Mouse (Mus musculus) stomach, adult 2 months (tissue): ENCODE data around the gene Plek. TPM values are rescaled to one million over a fixed set of nuclear protein-coding genes. Genes with fewer than 3 reads are reported as not detected.

Experiments used
- polyA plus RNA-seq: library from polyadenylated mRNA; depleted of rRNA; stranded (reverse); fragments of >200 nt; gene quantifications from 2 replicates; pipeline ENCODE4 v1.2.3, GENCODE M21; 2012; rRNA removed

The Plek gene
- polyA plus RNA-seq = 0.06 and 0.14 TPM in 2 replicates

DNA sequence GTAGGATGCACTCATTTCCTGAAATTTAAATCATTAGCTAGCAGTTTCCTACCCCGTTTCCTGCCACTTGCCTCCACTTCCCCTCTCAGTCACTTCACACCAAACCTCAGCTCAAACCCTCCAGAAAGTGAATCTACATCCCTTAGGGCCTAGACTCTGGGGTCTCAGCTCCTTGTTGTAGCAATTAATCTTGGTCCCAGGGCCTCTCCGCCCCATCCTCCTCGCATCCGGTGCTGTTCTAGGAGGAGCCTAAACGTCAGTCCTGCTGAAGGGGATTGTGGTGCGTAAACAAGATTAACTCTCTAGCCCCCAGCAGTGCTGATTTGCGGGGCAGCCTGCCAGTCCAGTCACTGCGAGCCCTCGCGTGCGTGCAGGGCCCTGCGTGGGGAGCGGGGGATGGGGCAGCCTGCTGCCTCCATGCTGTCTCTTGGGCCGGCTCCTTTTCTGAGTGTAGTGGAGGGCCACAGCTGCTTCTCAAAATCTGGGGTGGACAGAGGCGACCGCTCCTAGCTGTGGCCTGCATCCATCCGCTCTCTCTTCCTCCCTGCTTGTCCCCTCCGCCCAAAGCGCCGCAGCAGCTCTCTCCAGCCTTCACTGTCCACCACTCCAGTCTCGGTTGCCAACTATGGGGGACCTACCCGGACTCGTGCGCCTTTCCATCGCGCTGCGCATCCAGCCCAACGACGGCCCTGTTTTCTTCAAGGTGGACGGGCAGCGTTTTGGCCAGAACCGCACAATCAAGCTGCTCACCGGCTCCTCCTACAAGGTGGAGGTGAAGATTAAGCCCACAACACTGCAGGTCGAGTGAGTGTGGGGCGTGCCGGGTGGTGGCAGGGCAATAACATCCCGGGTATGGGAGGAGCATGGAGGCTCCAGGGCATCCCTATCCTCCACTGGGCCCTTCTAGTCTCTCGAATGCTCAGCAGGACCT, at the start of gene Plek, which contains the start of gene Cnrip1:
Gene Plek, minus strand, starts transcription at position 837 of the 931 bp plus-strand sequence.
Gene Cnrip1, plus strand, starts transcription at position 42 of the 931 bp plus-strand sequence.

DNA sequence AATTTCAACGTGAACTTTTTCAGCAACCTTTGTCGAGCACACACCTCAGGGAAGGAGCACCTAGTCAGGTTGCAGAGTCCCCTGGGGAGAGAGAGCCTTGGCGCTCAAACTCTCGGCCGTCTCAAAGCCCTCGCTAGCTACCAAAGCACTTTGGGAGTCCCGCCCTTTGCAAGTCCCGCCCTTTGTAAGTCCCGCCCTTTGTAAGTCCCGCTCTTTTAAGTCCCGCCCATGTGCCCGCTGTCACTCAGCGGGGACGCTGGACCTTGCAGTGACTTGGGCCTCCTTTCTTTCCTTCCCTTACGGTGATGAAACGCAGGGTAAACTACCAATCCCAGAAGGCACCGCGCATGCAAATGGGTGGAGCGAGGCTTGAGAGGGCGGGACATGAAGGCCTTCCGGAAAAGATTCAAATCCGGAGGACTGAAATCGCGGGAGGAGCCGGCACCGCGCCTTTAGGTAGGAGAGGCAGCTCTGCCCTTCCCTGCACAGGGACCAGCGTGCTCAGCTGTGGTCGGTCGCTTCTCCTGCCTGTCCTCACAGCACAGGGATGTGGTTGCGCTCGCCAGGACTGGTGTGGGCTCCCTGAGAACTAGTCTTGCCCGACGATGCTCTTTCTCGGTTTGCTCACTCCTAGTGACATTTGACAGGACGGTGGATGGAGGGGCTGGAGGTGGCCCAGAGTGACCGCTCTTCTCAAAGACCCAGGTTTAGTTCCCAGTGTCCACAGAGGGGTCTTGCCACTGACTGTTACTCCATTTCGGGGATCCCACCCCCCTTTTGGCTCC, 101.0 kb downstream of the Plek start, which contains the start of gene Fbxo48:
Gene Fbxo48, plus strand, starts transcription at position 400 of the 785 bp plus-strand sequence.

Other genes with a start within 250 kb of the Plek start
- not detected in 2 replicates for gene Fbxo48, start 101.0 kb downstream of the Plek start, polyA plus RNA-seq
- 3.3 and 4.7 TPM in 2 replicates for gene Cnrip1, start 795 bp downstream of the Plek start, polyA plus RNA-seq
- 46.6 and 79.1 TPM in 2 replicates for gene Ppp3r1, start 106.9 kb upstream of the Plek start, polyA plus RNA-seq
- 2.8 and 3.2 TPM in 2 replicates for gene Wdr92, start 129.7 kb upstream of the Plek start, polyA plus RNA-seq
- 0.71 and 0.78 TPM in 2 replicates for gene Pno1, start 159.2 kb upstream of the Plek start, polyA plus RNA-seq
- 2.5 and 3.0 TPM in 2 replicates for gene C1d, start 205.2 kb upstream of the Plek start, polyA plus RNA-seq